Mouse (Mus musculus) cerebellum, adult 2 months (tissue): ENCODE results near the gene Exoc3l2.

ENCODE experiments used
- CTCF ChIP-seq: fragments of 200-500 bp; IDR thresholded peaks from 2 replicates; pipeline ENCODE4 v1.5.1; 2011; ENCODE audit warnings: low read depth, mild to moderate bottlenecking, control low read depth, low read length, moderate library complexity, borderline replicate concordance; ENCODE audit not compliant: insufficient read depth
- POLR2A ChIP-seq: fragments of 200-500 bp; IDR thresholded peaks from 2 replicates; pipeline ENCODE4 v1.6.1; 2011; ENCODE audit warnings: low read length, control low read depth, borderline replicate concordance; ENCODE audit not compliant: insufficient read depth

GRCm38 (mm10) chr7:19525105-19525481 is 62.0 kb downstream of the Exoc3l2 start:
- no peak for TF ChIP-seq POLR2A
- TF ChIP-seq CTCF, result no peak
